Mouse (Mus musculus) kidney, adult 2 months (tissue): ENCODE results near the gene Iqschfp. TPM values are rescaled to one million over a fixed set of nuclear protein-coding genes. Genes with fewer than 3 reads are reported as not detected.

Experiments used
- DNase-seq: peaks from one replicate; pipeline ENCODE4 v3.0.0; 2021
- H3K27ac ChIP-seq: fragments of 200-500 bp; 2 replicates; pipeline ENCODE4 v1.5.1; 2012; ENCODE audit warnings: low read depth, low read length, control low read depth, inconsistent platforms; ENCODE audit not compliant: insufficient read depth
- H3K27me3 ChIP-seq: fragments of 200-500 bp; replicated peaks from 2 replicates; pipeline ENCODE4 v1.6.1; 2012; ENCODE audit warnings: mild to moderate bottlenecking, moderate library complexity, low read length, inconsistent platforms; ENCODE audit not compliant: control insufficient read depth, insufficient read depth
- H3K36me3 ChIP-seq: fragments of 200-500 bp; 2 replicates; pipeline ENCODE4 v1.6.1; 2012; ENCODE audit warnings: mild to moderate bottlenecking, moderate library complexity, low read length, inconsistent platforms; ENCODE audit not compliant: control insufficient read depth, insufficient read depth
- H3K4me1 ChIP-seq: fragments of 200-500 bp; 2 replicates; pipeline ENCODE4 v1.6.1; 2011; ENCODE audit warnings: low read length; ENCODE audit not compliant: control insufficient read depth, insufficient read depth
- H3K4me3 ChIP-seq: fragments of 200-500 bp; 2 replicates; pipeline ENCODE4 v1.5.1; 2011; ENCODE audit warnings: mild to moderate bottlenecking, low read depth, low read length, control low read depth; ENCODE audit not compliant: insufficient read depth
- CTCF ChIP-seq: fragments of 200-500 bp; conservative IDR thresholded peaks from 2 replicates; pipeline ENCODE4 v1.5.1; 2011; ENCODE audit warnings: low read depth, mild to moderate bottlenecking, control low read depth, low read length, moderate library complexity, mixed read lengths; ENCODE audit not compliant: insufficient read depth, insufficient read length
- POLR2A ChIP-seq: fragments of 200-500 bp; IDR thresholded peaks from one replicate; pipeline ENCODE4 v1.6.1; 2011; ENCODE audit warnings: low read depth, low read length, control low read depth
- WGBS: fragments of 180-500 bp; shearing (Covaris S2); methylation state at CpG from one replicate; pipeline ENCODE4 v1.1.7; 2018; 5-methylcytosine and 5-hydroxymethylcytosine counted together
- polyA plus RNA-seq: library from polyadenylated mRNA; depleted of rRNA; stranded (reverse); fragments of >200 nt; gene quantifications from 2 replicates; pipeline ENCODE4 v1.2.3, GENCODE M21; 2012

Gene Iqschfp
- polyA plus RNA-seq, 1 experiment: not detected

GRCm38 (mm10) chr3:68479266-68479665 is 587.2 kb downstream of the Iqschfp start:
- Histone ChIP-seq H3K27me3 (no peaks in the 10 kb centered on the region), H3K4me3 (no peak overlapping the region), H3K4me1 (peaks cover 3% of the 10 kb centered on the region; the same call in 1 of the 2 replicates), H3K27ac (no peak overlapping the region), H3K36me3 (no peaks in the 10 kb centered on the region)
- 84% methylated on average over 6 of the region's 6 CpGs for WGBS
- no peak for TF ChIP-seq POLR2A
- TF ChIP-seq CTCF: no peak
- DNase-seq: no peak

GRCm38 (mm10) chr3:68483517-68483916 is 591.5 kb downstream of the Iqschfp start:
- Histone ChIP-seq H3K36me3 (no peaks in the 10 kb centered on the region), H3K4me3 (no peak overlapping the region), H3K27ac (no peak overlapping the region), H3K4me1 (no peaks in the 10 kb centered on the region), H3K27me3 (no peaks in the 10 kb centered on the region)
- no peak for DNase-seq
- TF ChIP-seq CTCF (no peak), POLR2A (no peak)
- 96% methylated on average over 3 of the region's 3 CpGs for WGBS

GRCm38 (mm10) chr3:68484021-68484420 is 592.0 kb downstream of the Iqschfp start:
- Histone ChIP-seq H3K4me3 (no peak overlapping the region), H3K27me3 (no peaks in the 10 kb centered on the region), H3K36me3 (no peaks in the 10 kb centered on the region), H3K4me1 (no peaks in the 10 kb centered on the region), H3K27ac (no peak overlapping the region)
- WGBS: 91% methylated on average over 9 of the region's 9 CpGs
- DNase-seq: no peak
- TF ChIP-seq CTCF: no peak
- no peak for TF ChIP-seq POLR2A

GRCm38 (mm10) chr3:68484561-68484960 is 592.5 kb downstream of the Iqschfp start:
- no peaks in the 10 kb centered on the region for H3K36me3 ChIP-seq
- H3K27me3 ChIP-seq: no peaks in the 10 kb centered on the region
- DNase-seq: no peak
- no peak overlapping the region for H3K27ac ChIP-seq
- WGBS: 83% methylated on average over 4 of the region's 4 CpGs
- no peak overlapping the region for H3K4me3 ChIP-seq
- H3K4me1 ChIP-seq: no peaks in the 10 kb centered on the region
- TF ChIP-seq POLR2A (no peak), CTCF (no peak)

- Histone ChIP-seq H3K27ac (no peak overlapping the region), H3K4me3 (no peak overlapping the region), H3K4me1 (peaks cover 5% of the 10 kb centered on the region), H3K27me3 (no peaks in the 10 kb centered on the region), H3K36me3 (no peaks in the 10 kb centered on the region)
- WGBS: 91% methylated on average over 1 of the region's 1 CpGs
- TF ChIP-seq CTCF (no peak), POLR2A (no peak)
- no peak for DNase-seq
These were observed 595.6 kb downstream of the Iqschfp start for GRCm38 (mm10) chr3:68487621-68488020.

GRCm38 (mm10) chr3:68488316-68488715 is 596.3 kb downstream of the Iqschfp start:
- Histone ChIP-seq H3K36me3 (no peaks in the 10 kb centered on the region), H3K4me1 (peaks cover 5% of the 10 kb centered on the region), H3K27ac (no peak overlapping the region), H3K4me3 (no peak overlapping the region), H3K27me3 (no peaks in the 10 kb centered on the region)
- no peak for TF ChIP-seq CTCF
- no peak for TF ChIP-seq POLR2A
- DNase-seq: no peak
- 71% methylated on average over 5 of the region's 5 CpGs for WGBS

GRCm38 (mm10) chr3:68491516-68491915 is 599.5 kb downstream of the Iqschfp start:
- Histone ChIP-seq H3K36me3 (no peaks in the 10 kb centered on the region), H3K27ac (peak overlapping the region; percentile 52; the same call in 1 of the 2 replicates), H3K4me1 (peaks cover 10% of the 10 kb centered on the region), H3K4me3 (no peak overlapping the region), H3K27me3 (no peaks in the 10 kb centered on the region)
- TF ChIP-seq POLR2A: no peak
- TF ChIP-seq CTCF: no peak
- 63% methylated on average over 6 of the region's 6 CpGs for WGBS
- no peak for DNase-seq
